Mouse (Mus musculus) lung, embryonic 15.5 days (tissue): Measurements from ENCODE around the gene Osbpl11. TPM values are rescaled to one million over a fixed set of nuclear protein-coding genes. Genes with fewer than 3 reads are reported as not detected.
"Not testable (repeated sequence)": the region's sequence is repeated elsewhere in the genome, so short reads cannot be mapped to it uniquely, and the experiment has no call there.

Experiments
- ATAC-seq: fragments of 200-750 bp; cut with Nextera tagmentation; 2 replicates; pipeline ENCODE4 v1.8.0; 2017; ENCODE audit warnings: moderate number of reproducible peaks, borderline replicate concordance; ENCODE audit not compliant: low FRiP score, low TSS enrichment; ENCODE audit errors: extremely low read depth
- H3K27ac ChIP-seq: fragments of 300-500 bp; sonication (generic); 2 replicates; pipeline ENCODE4 v1.5.1; 2015; ENCODE audit warnings: moderate library complexity, mild to moderate bottlenecking, inconsistent platforms
- H3K27me3 ChIP-seq: fragments of 300-500 bp; sonication (generic); 2 replicates; pipeline ENCODE4 v1.6.1; 2015; ENCODE audit warnings: inconsistent platforms
- H3K36me3 ChIP-seq: fragments of 300-500 bp; sonication (generic); 2 replicates; pipeline ENCODE4 v1.6.1; 2015; ENCODE audit warnings: inconsistent platforms
- H3K4me1 ChIP-seq: fragments of 300-500 bp; sonication (generic); 2 replicates; pipeline ENCODE4 v1.6.1; 2015; ENCODE audit warnings: inconsistent platforms
- H3K4me2 ChIP-seq: fragments of 300-500 bp; sonication (generic); 2 replicates; pipeline ENCODE4 v1.6.1; 2015; ENCODE audit warnings: inconsistent platforms, mild to moderate bottlenecking, moderate library complexity
- H3K4me3 ChIP-seq: fragments of 300-500 bp; sonication (generic); 2 replicates; pipeline ENCODE4 v1.5.1; 2015; ENCODE audit warnings: mild to moderate bottlenecking, inconsistent platforms
- H3K9ac ChIP-seq: fragments of 300-500 bp; sonication (generic); 2 replicates; pipeline ENCODE4 v1.6.1; 2015; ENCODE audit warnings: inconsistent platforms
- H3K9me3 ChIP-seq: fragments of 300-500 bp; sonication (generic); 2 replicates; pipeline ENCODE4 v1.6.1; 2016; ENCODE audit warnings: inconsistent platforms
- WGBS: fragments of 180-500 bp; shearing (Covaris S2); methylation state at CpG from one replicate; pipeline ENCODE4 v1.1.7; 2015; 5-methylcytosine and 5-hydroxymethylcytosine counted together
- polyA plus RNA-seq: library from polyadenylated mRNA; unstranded; fragments of >200 nt; fragmentation: Nextera tagmentation; extraction: Ambion mirVana; gene quantifications from 2 replicates; pipeline ENCODE4 v1.2.1, GENCODE M21; 2015

Gene Osbpl11
- polyA plus RNA-seq, 1 experiment from 2014 or later, result 19.1 TPM

GRCm38 (mm10) chr16:33163330-33164090, 21.4 kb upstream of the Osbpl11 start:
- no peak for ATAC-seq
- H3K4me2 ChIP-seq, result no peak overlapping the region

DNA sequence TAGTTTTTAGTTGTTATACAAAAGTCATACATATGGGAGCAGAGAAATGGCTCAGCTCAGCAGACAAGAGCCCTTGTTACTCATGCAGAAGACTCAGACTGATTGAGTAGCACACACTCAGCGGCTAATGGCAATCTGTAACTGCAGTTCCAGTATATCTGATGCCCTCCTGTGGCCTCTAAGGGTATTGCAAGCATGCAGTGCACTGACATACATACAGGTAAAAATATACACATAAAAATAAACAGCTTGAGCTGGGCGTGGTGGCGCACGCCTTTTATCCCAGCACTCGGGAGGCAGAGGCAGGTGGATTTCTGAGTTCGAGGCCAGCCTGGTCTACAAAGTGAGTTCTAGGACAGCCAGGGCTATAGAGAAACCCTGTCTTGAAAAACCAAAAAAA, 18.6 kb upstream of the Osbpl11 start:
- H3K4me1 ChIP-seq, ATAC-seq, H3K27me3 ChIP-seq, H3K4me3 ChIP-seq, H3K9ac ChIP-seq, H3K36me3 ChIP-seq, H3K4me2 ChIP-seq, H3K27ac ChIP-seq, H3K9me3 ChIP-seq: not testable (repeated sequence)
- WGBS, result 66% methylated on average over 6 of the region's 6 CpGs

More at GRCm38 (mm10) chr16:33163330-33164090, 21.4 kb upstream of the Osbpl11 start:
- WGBS, result 68% methylated on average over 13 of the region's 13 CpGs
- Histone ChIP-seq H3K36me3 (no peaks in the 10 kb centered on the region), H3K27ac (no peak overlapping the region), H3K9me3 (no peaks in the 10 kb centered on the region), H3K4me1 (no peaks in the 10 kb centered on the region), H3K4me3 (no peak overlapping the region), H3K9ac (no peak overlapping the region), H3K27me3 (no peaks in the 10 kb centered on the region)

- WGBS, result 35% methylated on average over 5 of the region's 5 CpGs
- ATAC-seq, result no peak
- no peak overlapping the region for H3K9ac ChIP-seq
Observed at GRCm38 (mm10) chr16:33167537-33167936, 17.3 kb upstream of the Osbpl11 start.

DNA sequence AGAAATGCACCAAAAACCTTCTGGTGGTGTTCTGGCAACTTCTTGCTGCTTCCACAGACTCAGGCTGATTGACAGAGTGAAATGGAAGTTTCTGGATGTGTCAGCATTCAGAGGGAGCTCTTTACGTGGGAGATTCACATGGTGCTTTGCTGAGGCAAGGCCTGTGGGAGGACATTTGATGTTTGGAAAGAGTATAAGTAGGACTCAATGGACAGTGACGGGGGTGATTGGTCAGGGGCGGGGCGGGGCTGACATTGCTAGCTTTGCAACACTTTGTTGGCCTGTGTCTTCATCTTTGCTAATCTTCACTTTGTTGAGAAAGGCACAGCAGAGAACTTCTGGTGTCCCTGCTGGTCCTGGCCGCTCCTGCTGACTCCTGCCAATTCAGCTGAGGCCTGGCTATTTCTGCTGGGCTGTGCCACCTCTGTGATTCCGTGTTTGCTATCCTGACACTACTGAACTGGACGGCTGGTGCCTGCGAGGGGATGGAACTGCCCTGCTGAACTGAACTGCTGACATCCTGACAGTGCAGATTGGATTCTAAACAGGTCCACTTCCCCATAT, 15.3 kb upstream of the Osbpl11 start:
- H3K4me2 ChIP-seq, result no peak overlapping the region
- no peaks in the 10 kb centered on the region for H3K36me3 ChIP-seq
- H3K9ac ChIP-seq, result no peak overlapping the region
- ATAC-seq, result no peak
- H3K4me1 ChIP-seq, result no peaks in the 10 kb centered on the region
- no peak overlapping the region for H3K4me3 ChIP-seq
- no peaks in the 10 kb centered on the region for H3K27me3 ChIP-seq
- WGBS, result 71% methylated on average over 8 of the region's 8 CpGs
- H3K9me3 ChIP-seq, result no peaks in the 10 kb centered on the region
- no peak overlapping the region for H3K27ac ChIP-seq

More at GRCm38 (mm10) chr16:33167537-33167936, 17.3 kb upstream of the Osbpl11 start:
- Histone ChIP-seq H3K27me3 (no peaks in the 10 kb centered on the region), H3K4me3 (no peak overlapping the region), H3K36me3 (no peaks in the 10 kb centered on the region), H3K4me1 (no peaks in the 10 kb centered on the region), H3K4me2 (no peak overlapping the region), H3K9me3 (no peaks in the 10 kb centered on the region), H3K27ac (no peak overlapping the region)

DNA sequence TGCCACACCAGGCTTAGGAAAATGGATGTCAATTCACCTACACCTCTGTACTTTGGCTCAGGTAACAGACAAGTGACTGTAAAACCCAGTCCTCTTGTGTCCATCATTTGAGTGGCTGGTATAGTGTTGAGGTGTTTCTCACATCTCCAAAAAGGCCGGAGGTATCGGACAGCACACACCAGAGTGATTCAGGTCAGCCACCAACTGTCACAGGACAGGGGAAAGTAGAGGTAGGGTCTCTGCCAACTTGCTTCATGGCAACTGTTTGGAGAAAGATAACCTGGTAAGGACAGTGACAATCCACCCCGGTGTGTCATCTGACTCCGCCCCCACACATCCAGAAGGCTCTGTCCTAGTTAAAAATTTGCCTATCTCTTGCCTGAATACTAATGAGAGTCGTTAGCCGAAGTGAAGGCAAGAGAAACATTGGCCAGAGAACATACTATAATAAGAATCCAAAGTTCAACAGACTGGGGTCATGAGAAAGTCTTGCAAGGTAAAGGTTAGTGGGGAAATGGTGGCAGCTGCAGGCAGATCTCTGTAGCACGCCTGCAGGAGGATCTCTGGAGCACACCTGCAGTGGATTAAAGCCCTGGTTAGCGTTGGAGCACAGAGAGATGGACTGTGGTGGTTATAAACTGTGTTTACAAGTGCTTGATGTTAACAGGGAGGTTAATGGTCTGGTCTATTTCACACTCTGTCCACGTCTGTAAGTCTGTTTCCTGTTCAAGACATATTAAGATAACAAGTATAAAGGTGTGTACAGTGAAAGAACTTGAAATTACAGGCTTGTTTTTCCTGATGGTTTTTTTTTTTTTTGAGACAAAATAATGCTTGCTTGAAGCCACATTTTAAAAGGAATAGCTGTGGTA, 13.9 kb upstream of the Osbpl11 start:
- no peak overlapping the region for H3K9ac ChIP-seq
- WGBS, result 67% methylated on average over 9 of the region's 9 CpGs
- H3K9me3 ChIP-seq, result no peaks in the 10 kb centered on the region
- H3K27ac ChIP-seq, result no peak overlapping the region
- no peaks in the 10 kb centered on the region for H3K36me3 ChIP-seq
- H3K27me3 ChIP-seq, result no peaks in the 10 kb centered on the region
- no peak for ATAC-seq
- no peak overlapping the region for H3K4me3 ChIP-seq
- H3K4me1 ChIP-seq, result no peaks in the 10 kb centered on the region
- H3K4me2 ChIP-seq, result no peak overlapping the region

DNA sequence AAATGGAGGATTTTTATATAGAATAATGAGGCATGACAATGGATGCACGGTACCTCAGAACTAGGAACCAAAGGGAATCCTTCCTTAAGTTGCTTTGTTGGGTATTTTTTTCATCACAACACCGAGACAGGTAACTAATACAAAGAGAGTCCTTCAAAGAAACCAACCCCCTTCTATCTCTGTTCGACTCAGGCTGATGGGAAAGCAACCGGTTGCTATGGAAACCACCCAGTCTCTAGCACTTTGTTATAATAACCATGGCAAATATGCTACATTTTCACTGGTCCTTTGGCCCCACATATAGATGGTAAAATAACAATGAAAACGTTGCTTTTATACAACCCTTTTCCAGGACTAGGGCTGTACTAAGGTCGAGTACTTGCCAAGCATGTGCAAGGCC, 13.1 kb upstream of the Osbpl11 start:
- no peak for ATAC-seq
- no peaks in the 10 kb centered on the region for H3K4me1 ChIP-seq
- H3K4me3 ChIP-seq, result no peak overlapping the region
- H3K9ac ChIP-seq, result no peak overlapping the region
- no peak overlapping the region for H3K4me2 ChIP-seq
- H3K27me3 ChIP-seq, result no peaks in the 10 kb centered on the region
- 70% methylated on average over 6 of the region's 6 CpGs for WGBS
- H3K27ac ChIP-seq, result no peak overlapping the region
- no peaks in the 10 kb centered on the region for H3K9me3 ChIP-seq
- H3K36me3 ChIP-seq, result no peaks in the 10 kb centered on the region

DNA sequence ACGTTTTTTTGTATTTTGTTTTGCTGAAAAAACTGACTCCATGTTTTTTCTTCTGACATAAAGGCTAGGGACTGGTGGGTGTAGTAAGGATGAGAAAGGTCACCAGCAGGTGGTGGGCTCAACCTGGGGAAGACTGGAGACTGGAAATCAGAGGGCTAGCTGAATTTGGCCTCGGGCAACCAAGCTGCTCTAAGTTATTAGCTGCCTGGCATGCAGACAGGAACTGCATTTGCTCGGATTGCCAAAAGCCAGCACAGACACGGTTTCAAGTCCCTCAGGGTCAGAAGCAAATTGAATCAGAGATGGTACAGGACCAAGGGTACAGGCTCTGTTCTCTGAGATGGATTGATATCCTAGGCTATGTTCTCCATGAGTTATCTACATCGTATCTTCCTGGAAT, 11.7 kb upstream of the Osbpl11 start:
- Histone ChIP-seq H3K27me3 (no peaks in the 10 kb centered on the region), H3K4me3 (no peak overlapping the region), H3K9me3 (no peaks in the 10 kb centered on the region), H3K4me2 (no peak overlapping the region), H3K9ac (no peak overlapping the region), H3K36me3 (no peaks in the 10 kb centered on the region), H3K27ac (no peak overlapping the region), H3K4me1 (no peaks in the 10 kb centered on the region)
- ATAC-seq, result no peak
- 73% methylated on average over 5 of the region's 5 CpGs for WGBS

DNA sequence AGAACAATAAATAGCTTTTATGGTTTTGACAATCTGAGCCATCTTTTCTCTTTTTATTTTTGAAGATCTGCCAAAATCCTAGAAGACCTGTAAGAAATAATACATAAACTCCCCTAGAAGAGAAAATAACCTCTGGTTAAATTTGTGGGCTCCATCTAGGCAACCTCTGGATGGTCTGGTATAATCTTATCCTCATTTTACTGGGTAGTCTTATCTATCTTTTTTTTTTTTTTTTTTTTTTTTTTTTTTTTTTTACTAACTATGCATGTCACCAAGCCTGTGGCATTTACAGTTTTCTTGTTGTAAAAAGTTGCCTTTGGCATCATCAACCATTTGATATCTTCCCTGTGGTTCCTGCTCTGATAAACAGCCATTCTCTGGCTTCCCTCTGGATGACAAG, 10.2 kb upstream of the Osbpl11 start:
- Histone ChIP-seq H3K9ac (no peak overlapping the region), H3K4me2 (no peak overlapping the region), H3K36me3 (no peaks in the 10 kb centered on the region), H3K9me3 (no peaks in the 10 kb centered on the region), H3K27ac (no peak overlapping the region), H3K27me3 (no peaks in the 10 kb centered on the region), H3K4me1 (no peaks in the 10 kb centered on the region), H3K4me3 (no peak overlapping the region)
- no peak for ATAC-seq

DNA sequence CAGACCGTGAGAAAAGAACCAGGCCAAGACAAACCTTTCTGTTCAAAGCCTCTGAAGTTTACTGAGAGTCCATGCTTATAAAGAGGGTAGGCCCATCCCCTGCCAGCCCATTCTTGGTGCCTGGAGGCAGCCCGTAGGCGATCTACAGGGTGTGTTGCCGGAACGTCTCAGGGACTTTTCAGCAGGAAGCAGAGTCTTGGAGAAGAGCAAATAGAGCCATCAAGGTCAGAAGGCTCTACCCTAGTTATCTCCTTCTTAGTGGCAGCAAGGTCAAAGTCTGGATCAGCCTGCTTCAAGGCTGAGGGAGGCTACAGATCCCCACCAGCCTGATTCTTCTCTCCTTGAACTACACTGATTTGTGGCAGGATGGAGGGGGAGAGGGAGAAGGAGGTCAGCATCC, 8.0 kb upstream of the Osbpl11 start:
- H3K4me3 ChIP-seq, result not testable (repeated sequence)

DNA sequence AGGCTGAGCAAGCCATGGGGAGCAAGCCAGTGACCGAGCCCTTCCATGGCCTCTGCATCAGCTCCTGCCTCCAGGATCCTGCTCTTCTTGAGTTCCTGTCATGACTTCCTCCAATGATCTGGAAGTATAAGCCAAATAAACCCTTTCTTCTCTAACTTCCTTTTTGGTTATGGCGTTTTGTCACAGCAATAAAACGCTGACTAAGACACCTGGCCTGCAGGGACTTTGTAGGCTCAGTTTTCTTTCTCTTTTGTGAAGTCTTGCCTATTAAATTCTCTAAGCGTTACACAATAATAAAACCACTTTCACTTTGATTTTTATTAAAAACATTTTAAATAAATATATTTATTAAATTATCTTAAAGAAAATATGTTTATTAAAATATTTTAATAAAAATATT, 7.1 kb upstream of the Osbpl11 start:
- ATAC-seq, result no peak
- H3K4me1 ChIP-seq, result no peaks in the 10 kb centered on the region
- H3K9me3 ChIP-seq, result no peaks in the 10 kb centered on the region
- no peaks in the 10 kb centered on the region for H3K27me3 ChIP-seq
- no peak overlapping the region for H3K4me3 ChIP-seq
- H3K27ac ChIP-seq, result no peak overlapping the region
- WGBS, result 87% methylated on average over 4 of the region's 4 CpGs
- H3K36me3 ChIP-seq, result no peaks in the 10 kb centered on the region
- no peak overlapping the region for H3K9ac ChIP-seq
- no peak overlapping the region for H3K4me2 ChIP-seq

More for the DNA sequence above, 8.0 kb upstream of the Osbpl11 start:
- 80% methylated on average over 5 of the region's 5 CpGs for WGBS
- H3K4me2 ChIP-seq, ATAC-seq, H3K9ac ChIP-seq, H3K27ac ChIP-seq, H3K9me3 ChIP-seq, H3K36me3 ChIP-seq, H3K4me1 ChIP-seq, H3K27me3 ChIP-seq: not testable (repeated sequence)

- no peak overlapping the region for H3K4me2 ChIP-seq
- no peak for ATAC-seq
- H3K9me3 ChIP-seq, result no peaks in the 10 kb centered on the region
- H3K9ac ChIP-seq, result no peak overlapping the region
- H3K27me3 ChIP-seq, result no peaks in the 10 kb centered on the region
- no peak overlapping the region for H3K27ac ChIP-seq
- 62% methylated on average over 17 of the region's 17 CpGs for WGBS
- H3K4me3 ChIP-seq, result no peak overlapping the region
- H3K4me1 ChIP-seq, result no peaks in the 10 kb centered on the region
- H3K36me3 ChIP-seq, result no peaks in the 10 kb centered on the region
Observed at GRCm38 (mm10) chr16:33178278-33179074, 6.4 kb upstream of the Osbpl11 start.
